Mouse (Mus musculus) midbrain, embryonic 13.5 days (tissue): ENCODE results near the gene Fhl2. TPM values are rescaled to one million over a fixed set of nuclear protein-coding genes. Genes with fewer than 3 reads are reported as not detected.

Source experiments
- ATAC-seq: fragments of 200-750 bp; cut with Nextera tagmentation; 2 replicates; pipeline ENCODE4 v1.8.0; 2017; ENCODE audit warnings: mild to moderate bottlenecking, moderate TSS enrichment, moderate library complexity
- H3K27ac ChIP-seq: fragments of 300-500 bp; sonication (generic); 2 replicates; pipeline ENCODE4 v1.5.1; 2015; ENCODE audit warnings: inconsistent platforms, mild to moderate bottlenecking, moderate library complexity
- H3K27me3 ChIP-seq: fragments of 300-500 bp; sonication (generic); 2 replicates; pipeline ENCODE4 v1.6.1; 2015; ENCODE audit warnings: mild to moderate bottlenecking, inconsistent platforms
- H3K36me3 ChIP-seq: fragments of 300-500 bp; sonication (generic); 2 replicates; pipeline ENCODE4 v1.6.1; 2015; ENCODE audit warnings: mild to moderate bottlenecking, inconsistent platforms
- H3K4me1 ChIP-seq: fragments of 300-500 bp; sonication (generic); replicated peaks from 2 replicates; pipeline ENCODE4 v1.6.1; 2015; ENCODE audit warnings: inconsistent platforms
- H3K4me2 ChIP-seq: fragments of 300-500 bp; sonication (generic); replicated peaks from 2 replicates; pipeline ENCODE4 v1.6.1; 2015; ENCODE audit warnings: moderate library complexity, mild to moderate bottlenecking, inconsistent platforms
- H3K4me3 ChIP-seq: fragments of 300-500 bp; sonication (generic); replicated peaks from 2 replicates; pipeline ENCODE4 v1.5.1; 2015; ENCODE audit warnings: mild to moderate bottlenecking, inconsistent platforms
- H3K9ac ChIP-seq: fragments of 300-500 bp; sonication (generic); replicated peaks from 2 replicates; pipeline ENCODE4 v1.6.1; 2015; ENCODE audit warnings: mild to moderate bottlenecking, inconsistent platforms
- H3K9me3 ChIP-seq: fragments of 300-500 bp; sonication (generic); 2 replicates; pipeline ENCODE4 v1.6.1; 2016; ENCODE audit warnings: mild to moderate bottlenecking, inconsistent platforms
- WGBS: fragments of 180-500 bp; shearing (Covaris S2); methylation state at CpG from one replicate; pipeline ENCODE4 v1.1.7; 2015; 5-methylcytosine and 5-hydroxymethylcytosine counted together
- polyA plus RNA-seq: library from polyadenylated mRNA; unstranded; fragments of >200 nt; fragmentation: Nextera tagmentation; extraction: Ambion mirVana; gene quantifications from 2 replicates; pipeline ENCODE4 v1.2.1, GENCODE M21; 2015

Fhl2 gene
- polyA plus RNA-seq, 1 experiment from 2014 or later = 10.2 TPM

DNA sequence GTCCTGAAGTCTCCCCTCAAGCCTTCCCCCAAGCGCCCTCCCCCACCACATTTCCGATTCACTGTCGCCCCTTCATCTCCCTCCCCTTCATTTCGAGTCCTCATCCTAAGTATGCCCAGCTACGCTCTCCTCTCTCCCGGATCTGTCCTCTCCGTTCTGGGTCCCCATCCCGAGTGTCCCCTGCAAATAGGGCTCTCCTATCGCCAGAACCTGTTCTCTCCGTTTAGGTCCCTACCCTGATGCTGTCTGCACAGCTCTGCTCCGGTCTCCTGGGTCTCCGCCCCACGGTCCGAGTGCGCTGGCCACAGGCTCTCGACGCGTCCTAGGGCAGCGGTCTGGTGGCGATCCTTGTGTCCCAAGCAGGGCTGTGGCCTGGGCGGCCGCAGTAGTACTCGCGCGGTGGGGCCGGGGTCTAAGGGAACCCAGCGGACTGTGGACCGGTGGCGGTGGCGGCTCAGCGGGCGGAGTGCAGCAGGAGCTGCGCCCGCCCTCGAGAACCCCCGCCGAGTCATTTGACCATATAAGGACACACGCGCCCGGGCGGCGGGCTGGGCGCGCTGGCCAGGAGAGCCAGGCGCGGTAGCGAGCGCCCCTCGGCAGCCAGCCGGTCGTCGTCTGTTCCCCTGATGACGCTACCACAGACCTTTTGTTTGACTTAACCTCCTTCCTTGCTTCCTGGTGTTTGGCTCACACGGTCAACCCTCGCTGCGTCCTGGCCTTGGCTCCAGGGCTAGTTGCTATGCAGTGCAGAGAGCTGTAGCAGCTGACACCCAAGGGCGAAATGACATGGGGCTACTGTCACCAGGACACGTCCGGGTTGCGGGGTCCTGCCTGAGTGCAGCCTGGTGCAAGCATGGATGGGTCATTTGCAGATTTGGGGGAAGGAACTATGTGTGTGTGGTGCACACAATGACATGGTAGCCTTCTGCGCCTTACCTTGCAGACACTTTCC is 33.0 kb downstream of the Fhl2 start:
- Histone ChIP-seq H3K9ac (peak overlapping the region; percentile 84), H3K4me2 (peak overlapping the region; percentile 91), H3K27ac (peak overlapping the region; percentile 73), H3K9me3 (no peaks in the 10 kb centered on the region), H3K4me1 (peaks cover 10% of the 10 kb centered on the region), H3K36me3 (no peaks in the 10 kb centered on the region), H3K27me3 (peaks cover 8% of the 10 kb centered on the region; the same call in 1 of the 2 replicates), H3K4me3 (peak overlapping the region; percentile 70)
- WGBS = 5% methylated on average over 61 of the region's 61 CpGs
- ATAC-seq = peak; percentile 94

DNA sequence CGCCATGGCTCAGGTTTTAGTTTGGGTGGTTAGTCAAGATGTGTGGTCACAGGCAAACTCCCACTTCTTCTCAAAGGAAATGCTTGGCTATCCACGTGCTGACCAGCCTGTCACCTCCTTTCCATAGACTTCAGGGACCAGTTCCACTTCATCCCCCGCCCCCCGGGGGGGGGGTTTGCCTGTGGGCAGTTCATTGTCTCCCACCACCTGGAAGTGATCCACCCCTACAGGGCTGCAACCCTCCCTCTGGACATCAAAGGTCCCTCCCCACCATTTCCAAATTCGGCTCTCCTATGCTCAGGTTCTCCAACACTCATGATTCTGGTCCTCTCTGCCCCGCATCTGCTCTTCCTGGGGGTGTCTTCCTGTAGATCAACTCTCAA is 33.7 kb downstream of the Fhl2 start:
- peaks cover 8% of the 10 kb centered on the region; the same call in 1 of the 2 replicates for H3K27me3 ChIP-seq
- no peaks in the 10 kb centered on the region for H3K9me3 ChIP-seq
- 5% methylated on average over 6 of the region's 6 CpGs for WGBS
- ATAC-seq = peak; percentile 57; the same call in 1 of the 2 replicates
- H3K9ac ChIP-seq = peak overlapping the region; percentile 84
- peaks cover 10% of the 10 kb centered on the region for H3K4me1 ChIP-seq
- no peaks in the 10 kb centered on the region for H3K36me3 ChIP-seq
- H3K27ac ChIP-seq = peak overlapping the region; percentile 73; the same call in 1 of the 2 replicates
- H3K4me3 ChIP-seq = peak overlapping the region; percentile 70
- H3K4me2 ChIP-seq = peak overlapping the region; percentile 91

DNA sequence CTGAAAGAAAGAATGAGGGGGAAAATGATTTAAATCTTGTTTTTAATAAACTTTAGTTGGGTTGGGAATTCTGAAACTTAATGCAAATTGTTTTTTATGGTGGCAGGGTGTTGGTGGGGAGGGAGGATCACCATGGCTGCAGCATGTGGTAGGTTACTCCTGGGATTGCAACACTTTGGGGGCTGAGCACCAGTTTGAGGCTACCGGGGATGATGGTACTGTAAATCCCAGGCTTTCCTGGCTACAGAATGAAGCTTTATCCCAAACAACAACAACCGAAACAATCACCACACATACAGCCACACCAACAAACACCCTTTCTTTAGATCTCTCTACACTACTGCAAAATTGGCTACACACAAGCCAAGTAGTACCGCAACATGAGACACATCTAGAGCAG is 34.4 kb downstream of the Fhl2 start:
- H3K4me1 ChIP-seq = peaks cover 10% of the 10 kb centered on the region

DNA sequence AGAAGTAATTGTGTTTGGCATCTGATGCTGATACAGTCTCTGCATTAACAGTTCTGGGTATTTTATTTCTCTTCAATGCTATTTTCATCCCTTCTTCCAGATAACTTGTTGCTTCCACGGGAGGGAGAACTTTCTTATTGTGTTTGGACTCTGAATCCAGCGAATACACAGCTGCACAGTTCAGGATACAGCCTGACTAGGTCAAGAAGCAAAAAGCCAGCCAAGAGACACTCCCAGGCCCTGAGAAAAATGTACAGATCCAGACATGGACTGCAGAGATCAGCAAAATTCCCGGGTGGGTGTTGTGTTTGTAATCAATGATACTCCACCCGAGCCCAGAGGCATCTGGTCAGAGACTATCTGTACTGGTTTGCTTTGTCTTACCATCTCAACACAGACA is 37.4 kb downstream of the Fhl2 start:
- H3K4me1 ChIP-seq = peaks cover 10% of the 10 kb centered on the region
- no peak overlapping the region for H3K27ac ChIP-seq
- no peaks in the 10 kb centered on the region for H3K36me3 ChIP-seq
- no peak overlapping the region for H3K4me3 ChIP-seq
- ATAC-seq = no peak
- H3K9me3 ChIP-seq = no peaks in the 10 kb centered on the region
- 79% methylated on average over 4 of the region's 4 CpGs for WGBS
- H3K4me2 ChIP-seq = no peak overlapping the region
- peaks cover 8% of the 10 kb centered on the region; the same call in 1 of the 2 replicates for H3K27me3 ChIP-seq
- no peak overlapping the region for H3K9ac ChIP-seq

More for the DNA sequence above, 34.4 kb downstream of the Fhl2 start:
- Histone ChIP-seq H3K27me3 (peaks cover 8% of the 10 kb centered on the region; the same call in 1 of the 2 replicates), H3K36me3 (no peaks in the 10 kb centered on the region), H3K4me3 (no peak overlapping the region), H3K9me3 (no peaks in the 10 kb centered on the region), H3K4me2 (0 out of 2 replicates have a peak overlapping the region, but pooled peaks have one; percentile 91), H3K9ac (no peak overlapping the region), H3K27ac (no peak overlapping the region)
- ATAC-seq = no peak
- WGBS = 91% methylated on average over 3 of the region's 3 CpGs

DNA sequence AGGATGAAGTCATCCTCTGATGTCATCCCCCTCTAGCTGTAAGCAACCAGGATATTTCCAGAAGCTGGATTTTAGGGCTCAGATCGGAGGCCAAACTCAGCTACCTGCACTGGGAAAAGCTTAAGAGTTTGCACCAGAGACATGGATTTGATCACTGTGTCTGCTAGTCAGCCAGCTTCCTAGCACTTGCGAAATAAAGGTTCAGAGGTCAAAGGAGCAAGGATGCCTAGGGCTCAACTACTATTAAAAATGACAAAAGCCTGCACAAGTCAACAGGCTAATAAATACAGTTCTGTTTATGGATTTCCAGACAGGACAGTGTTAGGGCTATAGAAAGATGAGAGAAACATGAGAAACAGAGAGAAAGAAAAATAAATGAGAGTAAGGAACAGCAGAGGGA is 38.9 kb downstream of the Fhl2 start:
- Histone ChIP-seq H3K4me2 (no peak overlapping the region), H3K4me1 (0 out of 2 replicates have a peak, but pooled peaks cover 3% of the 10 kb centered on the region), H3K27ac (no peak overlapping the region), H3K9ac (no peak overlapping the region), H3K36me3 (no peaks in the 10 kb centered on the region), H3K9me3 (no peaks in the 10 kb centered on the region), H3K27me3 (peaks cover 4% of the 10 kb centered on the region; the same call in 1 of the 2 replicates), H3K4me3 (no peak overlapping the region)
- ATAC-seq = no peak
- WGBS = 88% methylated on average over 2 of the region's 2 CpGs

DNA sequence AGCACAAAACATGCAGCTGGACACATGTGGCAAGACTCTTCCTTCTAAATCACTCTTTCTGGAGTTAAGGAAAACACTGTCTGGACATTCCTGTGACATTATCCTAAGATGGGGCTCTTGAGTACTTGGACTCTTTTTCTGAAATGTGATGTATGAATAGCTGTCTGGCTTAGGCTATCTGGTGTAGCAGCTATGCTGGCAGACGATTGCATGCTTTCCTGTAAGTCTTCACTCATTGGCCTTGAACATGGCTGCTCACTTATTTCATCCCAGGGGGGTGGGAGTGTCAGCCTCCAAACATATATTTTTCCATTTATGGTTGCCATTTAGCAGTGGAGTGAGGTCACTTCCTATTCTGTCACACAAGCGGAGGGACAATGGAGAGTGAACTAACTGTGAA is 42.3 kb downstream of the Fhl2 start:
- no peaks in the 10 kb centered on the region for H3K9me3 ChIP-seq
- H3K9ac ChIP-seq = no peak overlapping the region
- no peak overlapping the region for H3K27ac ChIP-seq
- no peak overlapping the region for H3K4me2 ChIP-seq
- no peaks in the 10 kb centered on the region for H3K27me3 ChIP-seq
- no peaks in the 10 kb centered on the region for H3K4me1 ChIP-seq
- ATAC-seq = no peak
- no peak overlapping the region for H3K4me3 ChIP-seq
- no peaks in the 10 kb centered on the region for H3K36me3 ChIP-seq
- 77% methylated on average over 2 of the region's 2 CpGs for WGBS

DNA sequence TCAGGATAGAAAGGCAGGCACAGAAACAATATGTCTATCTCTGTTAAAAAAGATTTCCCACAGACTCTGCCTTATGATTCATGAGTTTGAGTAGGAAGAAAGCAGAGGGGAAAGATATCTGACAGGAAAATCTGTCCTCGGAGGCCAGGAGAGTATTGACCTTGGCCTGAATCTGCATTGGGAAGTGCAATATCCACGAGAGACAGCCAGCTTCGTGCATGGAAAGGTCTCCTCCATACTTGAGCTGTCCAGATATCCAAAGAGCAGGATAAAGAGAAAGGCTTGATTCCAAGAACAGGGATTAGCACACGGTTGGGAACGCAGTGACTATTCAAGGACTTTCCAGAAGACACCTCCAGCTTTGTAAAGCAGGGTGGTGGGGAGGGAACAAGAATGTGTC is 43.2 kb downstream of the Fhl2 start:
- Histone ChIP-seq H3K4me2 (no peak overlapping the region), H3K9me3 (no peaks in the 10 kb centered on the region), H3K27me3 (no peaks in the 10 kb centered on the region), H3K9ac (no peak overlapping the region), H3K4me1 (no peaks in the 10 kb centered on the region), H3K27ac (no peak overlapping the region), H3K4me3 (no peak overlapping the region), H3K36me3 (no peaks in the 10 kb centered on the region)
- 80% methylated on average over 5 of the region's 5 CpGs for WGBS
- ATAC-seq = no peak

DNA sequence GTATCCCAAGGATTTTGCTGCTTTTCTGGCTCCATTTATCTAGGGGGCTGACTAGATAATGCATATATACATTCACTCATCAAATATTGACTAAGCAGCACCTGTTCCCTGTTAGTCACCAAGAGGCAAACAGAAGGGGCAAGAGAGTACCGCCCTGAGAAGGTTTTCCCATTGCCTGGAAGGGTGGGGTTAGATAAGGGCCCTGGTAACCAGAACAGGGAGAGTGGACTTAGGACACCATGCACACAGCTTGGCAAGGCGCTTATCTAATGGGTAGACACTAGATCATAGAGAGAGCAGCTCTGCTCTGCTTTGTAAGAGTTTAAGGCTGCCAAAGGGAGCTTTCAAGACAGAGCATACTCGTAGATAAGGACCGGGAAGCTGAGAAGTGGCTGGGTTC is 44.2 kb downstream of the Fhl2 start:
- H3K27ac ChIP-seq = no peak overlapping the region
- H3K4me2 ChIP-seq = no peak overlapping the region
- no peak overlapping the region for H3K9ac ChIP-seq
- ATAC-seq = no peak
- no peak overlapping the region for H3K4me3 ChIP-seq
- H3K36me3 ChIP-seq = no peaks in the 10 kb centered on the region
- H3K4me1 ChIP-seq = no peaks in the 10 kb centered on the region
- no peaks in the 10 kb centered on the region for H3K27me3 ChIP-seq
- no peaks in the 10 kb centered on the region for H3K9me3 ChIP-seq
- 90% methylated on average over 4 of the region's 4 CpGs for WGBS

DNA sequence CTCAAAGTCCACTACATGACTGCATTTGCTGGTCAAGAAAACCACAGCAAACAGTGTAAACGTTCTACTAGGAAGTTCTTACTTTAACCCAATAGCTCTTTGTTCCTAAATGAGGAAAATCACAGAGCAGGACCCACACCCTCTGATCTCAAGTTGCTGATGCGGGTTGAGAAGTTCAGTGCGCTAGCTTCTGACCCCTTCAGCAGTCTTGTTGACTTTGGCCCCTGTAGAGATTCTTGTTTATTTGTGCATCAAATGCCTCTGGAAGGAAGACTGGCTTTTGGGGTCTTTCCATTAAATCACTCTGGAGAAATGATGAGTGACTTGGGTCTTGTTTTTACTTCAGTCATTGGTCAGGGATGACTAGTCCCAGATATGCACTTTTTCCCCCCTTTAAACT is 46.6 kb downstream of the Fhl2 start:
- Histone ChIP-seq H3K9ac (no peak overlapping the region), H3K9me3 (no peaks in the 10 kb centered on the region), H3K4me2 (no peak overlapping the region), H3K27ac (no peak overlapping the region), H3K27me3 (no peaks in the 10 kb centered on the region), H3K4me1 (no peaks in the 10 kb centered on the region), H3K36me3 (no peaks in the 10 kb centered on the region), H3K4me3 (no peak overlapping the region)
- WGBS = 78% methylated on average over 3 of the region's 3 CpGs
- ATAC-seq = no peak

DNA sequence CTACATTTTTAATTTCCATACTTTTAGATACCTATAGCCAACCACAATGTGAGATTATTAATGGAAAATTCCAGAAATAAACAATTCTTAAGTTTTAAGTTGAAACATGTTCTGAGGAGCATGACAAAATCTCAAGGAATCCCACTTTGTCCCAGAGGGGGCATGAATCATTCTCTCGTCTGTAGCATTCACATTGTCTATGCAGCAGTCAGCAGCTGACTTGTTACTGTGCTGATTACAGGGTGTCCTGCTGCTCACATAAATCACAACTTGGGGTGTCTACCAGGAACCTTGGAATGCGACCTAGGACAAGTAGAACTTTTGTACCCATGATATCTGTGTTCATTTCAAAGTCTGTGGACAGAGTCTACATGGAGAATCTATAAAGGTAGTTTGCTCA is 49.3 kb downstream of the Fhl2 start:
- Histone ChIP-seq H3K27me3 (no peaks in the 10 kb centered on the region), H3K4me1 (no peaks in the 10 kb centered on the region), H3K9ac (no peak overlapping the region), H3K27ac (no peak overlapping the region), H3K9me3 (no peaks in the 10 kb centered on the region), H3K4me3 (no peak overlapping the region), H3K36me3 (no peaks in the 10 kb centered on the region), H3K4me2 (no peak overlapping the region)
- ATAC-seq = no peak
- WGBS = 82% methylated on average over 2 of the region's 2 CpGs

DNA sequence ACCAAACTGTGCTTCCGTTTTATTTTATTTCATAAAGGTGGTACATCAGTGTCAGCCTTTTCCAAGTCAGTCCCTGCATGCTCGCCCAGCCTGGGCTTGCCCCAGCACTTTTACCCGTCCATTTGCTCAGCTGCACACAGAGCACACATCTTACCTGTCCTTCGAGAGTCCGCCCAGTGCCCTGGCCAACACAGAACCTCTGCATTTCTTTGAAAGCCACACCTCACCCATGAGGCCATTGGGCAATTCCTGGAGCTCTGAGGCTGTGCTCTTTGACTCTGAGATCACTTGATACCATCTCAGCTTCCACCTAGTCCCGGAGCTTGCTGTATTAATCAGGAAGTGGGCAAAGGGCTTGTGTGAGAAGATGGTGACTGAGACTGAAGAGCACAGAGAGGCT is 51.4 kb downstream of the Fhl2 start:
- no peak for ATAC-seq
- Histone ChIP-seq H3K4me3 (no peak overlapping the region), H3K4me2 (no peak overlapping the region), H3K36me3 (no peaks in the 10 kb centered on the region), H3K9ac (no peak overlapping the region), H3K27me3 (no peaks in the 10 kb centered on the region), H3K27ac (no peak overlapping the region), H3K4me1 (no peaks in the 10 kb centered on the region), H3K9me3 (no peaks in the 10 kb centered on the region)
- 90% methylated on average over 6 of the region's 6 CpGs for WGBS

DNA sequence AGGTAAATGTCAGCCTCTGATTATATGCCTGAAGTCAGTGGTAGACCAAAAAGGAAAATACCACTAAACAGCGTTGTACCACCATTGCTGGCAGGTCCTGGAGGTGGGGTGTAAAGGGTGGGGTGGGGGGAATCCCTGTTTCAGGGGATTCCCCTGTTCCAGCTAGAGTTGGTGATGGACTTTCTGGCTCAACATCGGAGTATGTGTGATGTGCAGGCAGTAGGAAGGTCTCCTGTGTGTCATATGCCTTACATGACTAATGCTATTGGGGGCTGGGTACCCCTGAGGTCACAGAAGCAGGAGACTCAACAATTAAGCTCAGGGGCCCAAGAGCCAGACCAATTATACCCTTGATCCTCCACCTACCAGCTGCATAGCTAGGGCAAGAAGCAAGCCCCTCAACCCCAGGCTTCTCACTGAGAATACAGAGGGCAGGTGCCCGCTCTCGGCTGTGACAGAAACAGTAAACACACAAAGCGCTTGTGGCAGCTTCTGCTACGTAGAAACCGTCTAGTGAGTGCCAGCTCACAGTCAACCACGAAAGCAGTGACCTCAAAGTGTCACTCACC is 52.4 kb downstream of the Fhl2 start:
- Histone ChIP-seq H3K27ac (no peak overlapping the region), H3K36me3 (no peaks in the 10 kb centered on the region), H3K9ac (no peak overlapping the region), H3K9me3 (no peaks in the 10 kb centered on the region), H3K4me3 (no peak overlapping the region), H3K4me2 (no peak overlapping the region), H3K27me3 (no peaks in the 10 kb centered on the region), H3K4me1 (no peaks in the 10 kb centered on the region)
- ATAC-seq = no peak
- WGBS = 86% methylated on average over 8 of the region's 8 CpGs
